In genomic region chr2:130275649-130276048, GRCm38 (mm10) we compare ENCODE assay signal across 8 mouse cellular contexts. TPM values are rescaled to one million over a fixed set of nuclear protein-coding genes. Genes with fewer than 3 reads are reported as not detected.
DNase-seq lines count a peak whose midpoint lies in the region; ATAC-seq and TF ChIP-seq lines count a peak whose summit lies in the region.

No protein-coding gene starts in this region.

- H3K4me1 ChIP-seq in bone marrow macrophage, adult 2 months (ENCODE audit: control insufficient read depth, insufficient read depth, low read length) = peaks cover 18% of the 10 kb centered on the region
- peaks cover 37% of the 10 kb centered on the region for H3K4me1 ChIP-seq in forebrain, embryonic 10.5 days
- H3K4me1 ChIP-seq in intestine, postnatal 0 days (replicated peaks; ENCODE audit: control insufficient read depth, insufficient read depth, low read length) = peaks cover 3% of the 10 kb centered on the region; the same call in 1 of the 2 replicates
- H3K4me1 ChIP-seq in lung, embryonic 14.5 days (ENCODE audit: insufficient read depth) = peaks cover 10% of the 10 kb centered on the region; the same call in 1 of the 2 replicates
- no peaks in the 10 kb centered on the region; the same call in none of the 2 replicates for H3K4me1 ChIP-seq in olfactory bulb, adult 2 months (ENCODE audit: control insufficient read depth, insufficient read depth, low read length)

- no peak for ATAC-seq in intestine, postnatal 0 days
- no peak for ATAC-seq in lung, embryonic 14.5 days (ENCODE audit: insufficient read depth)
- no peak for ATAC-seq in monocyte, adult 5-6 weeks (replicated peaks; ENCODE audit: insufficient number of reproducible peaks, low FRiP score, low TSS enrichment, poor library complexity, severe bottlenecking)

- DNase-seq in urinary bladder, postnatal 14 days (ENCODE audit: low spot score) = peak; percentile 35
- DNase-seq in urinary bladder, adult 18-20 months (ENCODE audit: low spot score in 2 of 2) = no peak
- DNase-seq in forebrain, embryonic 10.5 days (ENCODE audit: extremely low spot score, low spot score) = peak; percentile 76
- peak; percentile 83 for DNase-seq in lung, embryonic 14.5 days

- no peak for TF ChIP-seq POLR2A in bone marrow macrophage, adult 2 months (IDR thresholded peaks at IDR 0.05; ENCODE audit: borderline replicate concordance, low read depth, low read length)
- TF ChIP-seq POLR2A in olfactory bulb, adult 2 months (IDR thresholded peaks at IDR 0.05; ENCODE audit: insufficient read depth, low read depth, low read length) = no peak

- peak overlapping the region; percentile 68 for H3K4me3 ChIP-seq in bone marrow macrophage, adult 2 months (ENCODE audit: insufficient read depth, low read length)
- H3K4me3 ChIP-seq in forebrain, embryonic 10.5 days = peak overlapping the region; percentile 78
- peak overlapping the region; percentile 61 for H3K4me3 ChIP-seq in intestine, postnatal 0 days (ENCODE audit: low read depth, low read length)
- peak overlapping the region; percentile 88 for H3K4me3 ChIP-seq in lung, embryonic 14.5 days (ENCODE audit: low read depth, low read length)
- H3K4me3 ChIP-seq in olfactory bulb, adult 2 months (ENCODE audit: insufficient read depth, low read depth, low read length) = no peak overlapping the region

- no peak overlapping the region for H3K9ac ChIP-seq in intestine, postnatal 0 days (ENCODE audit: low read depth, low read length)
- H3K9ac ChIP-seq in lung, embryonic 14.5 days = peak overlapping the region; percentile 89; the same call in 1 of the 2 replicates

- H3K27me3 ChIP-seq in forebrain, embryonic 10.5 days (ENCODE audit: poor library complexity, severe bottlenecking) = no peaks in the 10 kb centered on the region
- no peaks in the 10 kb centered on the region for H3K27me3 ChIP-seq in intestine, postnatal 0 days (replicated peaks; ENCODE audit: control insufficient read depth, insufficient read depth, low read length)
- no peaks in the 10 kb centered on the region for H3K27me3 ChIP-seq in lung, embryonic 14.5 days (ENCODE audit: insufficient read depth, low read length)

- TF ChIP-seq CTCF in bone marrow macrophage, adult 2 months (IDR thresholded peaks at IDR 0.05; ENCODE audit: low read depth, low read length) = peak; percentile 88
- TF ChIP-seq CTCF in intestine, postnatal 0 days (IDR thresholded peaks at IDR 0.05; ENCODE audit: low read depth) = peak; percentile 81
- TF ChIP-seq CTCF in lung, embryonic 14.5 days (IDR thresholded peaks at IDR 0.05; ENCODE audit: low read depth) = peak; percentile 80
- TF ChIP-seq CTCF in olfactory bulb, adult 2 months (IDR thresholded peaks at IDR 0.05; ENCODE audit: insufficient read depth, low read depth, low read length) = peak; percentile 46; the same call in 1 of the 2 replicates

- WGBS in forebrain, embryonic 10.5 days = 49% methylated on average over 6 of the region's 6 CpGs
- 38% methylated on average over 6 of the region's 6 CpGs for WGBS in intestine, postnatal 0 days
- WGBS in lung, embryonic 14.5 days = 37% methylated on average over 6 of the region's 6 CpGs
- 44% methylated on average over 6 of the region's 6 CpGs for WGBS in olfactory bulb, adult 2 months

- peaks cover 57% of the 10 kb centered on the region for H3K36me3 ChIP-seq in forebrain, embryonic 10.5 days (replicated peaks)
- peaks cover 41% of the 10 kb centered on the region for H3K36me3 ChIP-seq in intestine, postnatal 0 days (ENCODE audit: control insufficient read depth, insufficient read depth)
- peaks cover 55% of the 10 kb centered on the region for H3K36me3 ChIP-seq in lung, embryonic 14.5 days (ENCODE audit: insufficient read depth)

- H3K9me3 ChIP-seq in forebrain, embryonic 10.5 days = no peaks in the 10 kb centered on the region
- no peaks in the 10 kb centered on the region for H3K9me3 ChIP-seq in intestine, postnatal 0 days (ENCODE audit: control insufficient read depth)
- H3K9me3 ChIP-seq in lung, embryonic 14.5 days (ENCODE audit: low read depth, low read length) = no peaks in the 10 kb centered on the region

- H3K4me2 ChIP-seq in intestine, postnatal 0 days (replicated peaks; ENCODE audit: low read depth) = peak overlapping the region; percentile 67
- peak overlapping the region; percentile 77 for H3K4me2 ChIP-seq in lung, embryonic 14.5 days

- no peak overlapping the region for H3K27ac ChIP-seq in bone marrow macrophage, adult 2 months (ENCODE audit: insufficient read depth, low read depth, low read length)
- peak overlapping the region; percentile 97; the same call in 1 of the 2 replicates for H3K27ac ChIP-seq in forebrain, embryonic 10.5 days
- H3K27ac ChIP-seq in intestine, postnatal 0 days (ENCODE audit: low read depth, low read length) = no peak overlapping the region; the same call in 1 of the 2 replicates
- no peak overlapping the region for H3K27ac ChIP-seq in lung, embryonic 14.5 days (ENCODE audit: low read depth)
- H3K27ac ChIP-seq in olfactory bulb, adult 2 months (ENCODE audit: insufficient read depth, low read depth, low read length) = no peak overlapping the region

RNA-seq across cellular contexts. Expression of gene Nop56, which starts 1.4 kb away (rescaled TPM):
- 46.4 and 51.8 TPM in 2 replicates for polyA plus RNA-seq in bone marrow macrophage, adult 2 months (2012; ENCODE audit: insufficient read depth, insufficient read length, missing spikeins)
- polyA plus RNA-seq in forebrain, embryonic 10.5 days (2016; fragmentation: Nextera tagmentation; extraction: Ambion mirVana) = 501 and 511 TPM in 2 replicates
- polyA plus RNA-seq in intestine, postnatal 0 days (2015; fragmentation: Nextera tagmentation; extraction: Ambion mirVana) = 66.5 and 75.1 TPM in 2 replicates
- polyA plus RNA-seq in lung, embryonic 14.5 days (2014; fragmentation: Nextera tagmentation; extraction: Ambion mirVana) = 303 and 318 TPM in 2 replicates
- polyA plus RNA-seq in olfactory bulb, adult 2 months (2012; ENCODE audit: insufficient read depth, insufficient read length, low replicate concordance, missing spikeins) = 362 TPM in 1 of 2 replicates, not detected in the other
- 156 to 208 TPM (median 163 TPM) in 3 replicates for total RNA-seq in monocyte, adult 5-6 weeks (2017)

RNA-seq across cellular contexts. Expression of gene Idh3b, which starts 8.7 kb away (rescaled TPM):
- polyA plus RNA-seq in bone marrow macrophage, adult 2 months (2012; ENCODE audit: insufficient read depth, insufficient read length, missing spikeins) = 162 and 179 TPM in 2 replicates
- polyA plus RNA-seq in forebrain, embryonic 10.5 days (2016; fragmentation: Nextera tagmentation; extraction: Ambion mirVana) = 136 and 139 TPM in 2 replicates
- polyA plus RNA-seq in intestine, postnatal 0 days (2015; fragmentation: Nextera tagmentation; extraction: Ambion mirVana) = 142 and 148 TPM in 2 replicates
- polyA plus RNA-seq in lung, embryonic 14.5 days (2014; fragmentation: Nextera tagmentation; extraction: Ambion mirVana) = 136 and 151 TPM in 2 replicates
- 496 TPM in 1 of 2 replicates, not detected in the other for polyA plus RNA-seq in olfactory bulb, adult 2 months (2012; ENCODE audit: insufficient read depth, insufficient read length, low replicate concordance, missing spikeins)
- total RNA-seq in monocyte, adult 5-6 weeks (2017) = 103 to 169 TPM (median 112 TPM) in 3 replicates

RNA-seq across cellular contexts. Expression of gene Ebf4, which starts 19.3 kb away (rescaled TPM):
- polyA plus RNA-seq in bone marrow macrophage, adult 2 months (2012; ENCODE audit: insufficient read depth, insufficient read length, missing spikeins) = not detected in 2 replicates
- 0.79 and 0.80 TPM in 2 replicates for polyA plus RNA-seq in forebrain, embryonic 10.5 days (2016; fragmentation: Nextera tagmentation; extraction: Ambion mirVana)
- 0.85 and 0.86 TPM in 2 replicates for polyA plus RNA-seq in intestine, postnatal 0 days (2015; fragmentation: Nextera tagmentation; extraction: Ambion mirVana)
- 1.9 and 2.3 TPM in 2 replicates for polyA plus RNA-seq in lung, embryonic 14.5 days (2014; fragmentation: Nextera tagmentation; extraction: Ambion mirVana)
- not detected in 2 replicates for polyA plus RNA-seq in olfactory bulb, adult 2 months (2012; ENCODE audit: insufficient read depth, insufficient read length, low replicate concordance, missing spikeins)
- not detected in 3 replicates for total RNA-seq in monocyte, adult 5-6 weeks (2017)

Comparison
In these comparisons a context has a peak if more than half of its experiments do, and no peak if none do; other contexts are left out.
1. DNase-seq: peak in urinary bladder, postnatal 14 days (single experiment), forebrain, embryonic 10.5 days (single experiment) and lung, embryonic 14.5 days (single experiment); none in urinary bladder, adult 18-20 months (0 of 2).
2. Peak in every context shown above with its lines, with median percentiles within 50 percentile points of each other: CTCF ChIP-seq.